Mouse (Mus musculus) layer of hippocampus, postnatal 36 days (tissue): Measurements from ENCODE around the gene Denr. TPM values are rescaled to one million over a fixed set of nuclear protein-coding genes. Genes with fewer than 3 reads are reported as not detected.

ENCODE experiments used
- DNase-seq, 2 experiments: peaks; one replicate each; pipeline ENCODE4 v3.0.0; 2022
- total RNA-seq, 2 experiments: library from RNA; stranded (reverse); gene quantifications; 2 replicates each; pipeline ENCODE4 v1.2.3; 2021

Gene Denr
- total RNA-seq, 2 experiments from 2014 or later = 60.2 to 67.8 TPM

DNA sequence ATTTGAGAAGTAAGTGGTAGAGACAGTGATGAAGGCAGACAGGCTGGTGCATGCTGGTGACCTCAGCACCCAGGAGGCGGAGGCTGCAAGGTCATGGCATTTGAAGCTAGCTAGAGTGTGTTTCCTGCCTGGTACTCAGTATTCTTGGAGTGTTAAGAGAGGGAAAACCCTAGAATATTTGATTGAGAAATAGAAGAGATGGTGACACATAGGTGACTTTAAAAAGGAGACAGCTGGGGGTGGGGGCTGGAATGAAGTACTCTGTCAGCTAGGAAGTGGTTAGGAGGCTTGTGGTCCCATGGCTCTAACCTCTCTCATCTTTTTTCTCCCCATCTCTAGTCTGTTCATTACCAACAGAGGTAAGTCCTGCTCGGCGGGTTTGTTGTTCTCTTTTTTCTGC lies 7.9 kb downstream of the Denr start:
- DNase-seq = no peak

DNA sequence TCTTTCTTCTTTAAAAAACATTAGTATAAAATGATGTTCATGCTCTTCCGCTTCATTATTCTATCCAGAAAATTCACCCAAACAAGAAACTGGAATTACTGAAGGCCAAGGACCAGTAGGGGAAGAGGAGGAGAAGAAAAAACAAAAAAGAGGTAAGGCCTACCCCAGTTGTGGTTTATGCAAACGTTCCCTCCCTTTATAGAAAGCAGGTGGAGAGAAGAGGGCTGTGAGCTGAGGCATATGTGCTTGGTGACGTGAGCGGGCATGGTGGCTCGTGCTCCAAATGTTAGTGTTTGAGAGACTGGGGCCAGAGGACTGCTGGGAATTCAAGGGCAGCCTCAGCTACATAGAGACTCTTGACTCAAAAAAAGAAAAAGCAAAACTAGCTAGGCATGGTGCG lies 15.1 kb downstream of the Denr start:
- DNase-seq = no peak

DNA sequence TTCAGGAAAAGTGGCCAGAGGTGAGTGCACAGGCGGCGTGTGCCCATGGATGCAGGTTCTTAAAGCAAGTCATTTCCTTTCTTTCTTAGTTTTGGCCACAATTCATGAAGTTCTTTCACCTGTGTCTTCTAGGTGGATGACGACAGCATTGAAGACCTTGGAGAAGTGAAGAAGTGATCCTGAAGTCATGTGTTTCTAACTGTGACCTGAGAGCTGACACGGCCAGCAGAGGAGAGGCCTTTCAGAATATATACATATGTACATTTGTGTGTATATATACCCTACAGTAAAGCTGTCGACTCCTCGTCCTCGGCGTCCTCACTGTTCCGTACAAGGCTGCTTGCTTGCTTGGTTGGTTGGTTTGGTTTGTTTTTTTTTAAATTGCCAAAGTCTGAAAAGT lies 20.1 kb downstream of the Denr start, which contains the start of gene Gm43518:
Gene Gm43518 (plus strand): TSS at position 301 of the 400 bp plus-strand sequence.
- no peak for DNase-seq

DNA sequence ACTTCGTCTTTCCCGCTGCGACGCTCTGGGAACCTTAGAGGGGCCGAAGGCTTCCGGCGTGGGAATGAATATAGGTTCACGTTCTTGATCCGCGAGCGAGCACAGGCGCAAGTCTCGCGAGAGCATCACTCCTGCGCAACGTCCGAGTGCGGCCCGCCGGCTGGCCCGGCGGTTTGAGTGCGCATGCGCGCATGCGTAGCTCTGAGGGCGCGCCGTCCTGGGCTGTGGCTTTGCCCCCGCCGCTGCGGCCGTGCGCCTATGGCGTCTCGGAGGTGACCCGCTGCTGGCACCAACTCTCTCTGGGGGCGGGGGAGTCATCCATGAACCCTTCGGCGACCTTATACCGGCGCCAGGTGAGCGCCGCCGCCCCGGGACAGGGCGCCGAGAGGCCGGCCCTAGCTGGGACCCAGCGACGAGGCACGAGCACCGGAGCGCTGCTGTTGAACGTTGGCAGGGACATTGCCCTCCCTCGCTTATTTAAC lies 23.6 kb downstream of the Denr start, which contains the start of gene Ccdc62:
Gene Ccdc62 (plus strand): TSS at position 172 of the 482 bp plus-strand sequence.
- peak; percentile 88 to 89 for DNase-seq

DNA sequence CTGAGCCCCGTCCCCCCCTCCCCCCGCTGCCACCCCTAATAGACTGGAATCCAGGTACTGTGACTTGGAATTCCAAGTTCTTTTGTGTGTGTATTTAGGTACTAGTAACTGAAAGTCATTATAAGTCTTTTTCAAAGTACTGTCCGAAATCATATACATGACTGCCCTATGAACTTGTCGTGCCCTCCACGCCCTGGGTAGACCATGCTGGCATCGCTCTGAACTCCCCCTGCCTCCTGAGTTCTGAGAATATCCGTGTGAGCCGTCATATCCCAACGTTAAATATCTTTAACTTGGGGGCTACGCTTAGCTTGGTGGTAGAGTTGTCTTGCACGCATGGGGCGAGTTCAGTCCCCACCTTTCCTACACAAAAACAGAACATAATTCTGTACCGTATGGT lies 24.2 kb downstream of the Denr start:
- no peak for DNase-seq

DNA sequence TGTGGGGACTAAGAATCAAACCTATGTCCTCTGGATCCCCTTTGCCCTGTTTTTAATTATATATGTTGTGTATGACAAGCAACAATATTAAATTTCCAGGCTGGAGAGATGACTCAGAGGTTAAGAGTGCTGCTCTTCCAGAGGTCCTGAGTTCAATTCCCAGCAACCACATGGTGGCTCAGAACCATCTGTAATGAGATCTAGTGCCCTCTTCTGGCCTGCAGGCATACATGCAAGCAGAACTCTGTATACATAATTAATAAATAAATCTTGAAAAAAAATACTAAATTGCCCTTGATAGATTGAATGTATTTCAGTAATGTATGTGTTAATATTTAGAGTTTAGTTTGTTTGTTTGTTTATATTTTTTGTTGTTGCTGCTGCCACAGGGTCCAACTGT lies 26.0 kb downstream of the Denr start:
- no peak for DNase-seq

DNA sequence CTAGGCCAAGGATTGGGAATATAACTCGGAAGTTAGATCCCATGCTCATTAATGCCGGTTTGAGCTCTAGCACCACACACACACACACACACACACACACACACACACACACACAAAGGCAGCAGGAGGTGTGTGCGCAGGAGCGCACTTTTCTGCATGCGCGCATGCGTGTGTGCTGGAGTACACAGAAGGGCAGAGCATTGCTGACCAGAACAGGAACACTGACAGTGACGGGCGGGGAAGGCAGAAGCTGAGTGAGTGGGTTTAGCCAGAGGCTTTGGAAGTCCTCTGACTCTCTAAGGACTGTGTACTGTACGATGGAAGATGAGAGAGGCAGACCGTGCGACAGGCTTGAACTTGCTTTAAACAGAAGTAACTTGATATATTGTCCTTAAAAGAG lies 26.6 kb downstream of the Denr start:
- no peak for DNase-seq

DNA sequence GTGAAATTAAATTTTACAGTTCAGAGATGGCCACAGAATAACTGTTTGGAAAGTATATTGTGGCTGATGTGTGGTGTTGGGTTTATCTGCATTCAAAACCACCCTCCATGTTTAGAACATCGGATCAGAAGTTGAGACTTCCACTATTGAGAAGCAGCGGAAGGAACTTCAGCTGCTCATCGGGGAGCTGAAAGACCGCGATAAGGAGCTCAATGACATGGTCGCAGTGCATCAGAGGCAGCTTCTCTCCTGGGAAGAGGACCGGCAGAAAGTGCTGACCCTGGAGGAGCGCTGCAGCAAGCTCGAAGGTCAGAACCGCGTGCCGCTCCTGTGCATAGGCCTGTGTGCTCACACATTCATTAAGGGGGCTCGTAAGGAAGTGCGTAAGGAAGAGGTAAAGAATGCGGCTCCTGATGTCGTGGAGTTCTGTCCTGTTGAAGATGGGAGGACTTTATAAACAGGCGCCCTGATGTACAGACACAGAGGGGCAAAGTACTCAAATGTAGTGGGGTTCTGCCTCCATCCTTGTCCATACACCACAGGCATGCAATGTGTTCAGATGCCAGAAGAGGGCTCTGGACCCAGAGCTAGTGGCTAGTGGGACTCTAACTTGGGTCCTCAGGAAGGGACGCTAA lies 27.1 kb downstream of the Denr start:
- no peak for DNase-seq

DNA sequence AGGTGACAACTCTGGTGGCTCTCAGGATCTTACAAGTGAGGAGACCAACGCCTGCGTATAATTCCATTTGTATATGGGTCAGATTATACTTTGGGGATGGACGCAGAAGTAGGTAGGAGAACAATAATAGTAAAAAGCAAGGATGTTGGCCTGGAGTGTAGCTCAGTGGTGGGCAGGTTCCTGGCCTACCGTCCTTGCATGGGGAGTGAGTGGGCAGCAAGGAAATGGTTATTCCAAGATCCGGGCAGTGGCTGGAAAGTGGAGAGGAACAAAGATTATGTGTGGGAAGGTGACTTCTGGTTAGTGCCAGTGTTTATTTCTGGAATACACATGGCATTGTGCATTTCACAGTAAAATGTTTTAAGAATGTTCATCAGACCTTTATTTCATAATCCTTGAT lies 29.0 kb downstream of the Denr start:
- no peak for DNase-seq

DNA sequence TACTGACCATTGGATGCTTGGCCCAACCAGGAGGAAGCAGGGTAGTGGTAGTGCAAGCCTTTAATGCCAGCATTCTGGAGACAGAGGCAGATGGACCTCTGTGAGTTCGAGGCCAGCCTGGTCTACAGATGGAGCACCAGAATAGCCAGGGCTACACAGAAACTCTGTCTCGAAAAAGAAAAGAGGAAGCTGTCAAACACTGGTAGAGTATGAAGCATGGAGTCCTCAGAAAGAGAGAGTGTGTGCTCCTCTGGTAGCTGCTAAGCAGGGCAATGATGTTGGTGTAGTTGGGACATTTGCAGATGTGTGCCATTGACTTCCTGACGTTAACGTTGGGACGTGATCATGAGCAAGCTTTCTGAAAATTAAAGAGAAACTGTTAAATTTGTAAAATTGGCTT lies 31.5 kb downstream of the Denr start:
- DNase-seq = no peak

DNA sequence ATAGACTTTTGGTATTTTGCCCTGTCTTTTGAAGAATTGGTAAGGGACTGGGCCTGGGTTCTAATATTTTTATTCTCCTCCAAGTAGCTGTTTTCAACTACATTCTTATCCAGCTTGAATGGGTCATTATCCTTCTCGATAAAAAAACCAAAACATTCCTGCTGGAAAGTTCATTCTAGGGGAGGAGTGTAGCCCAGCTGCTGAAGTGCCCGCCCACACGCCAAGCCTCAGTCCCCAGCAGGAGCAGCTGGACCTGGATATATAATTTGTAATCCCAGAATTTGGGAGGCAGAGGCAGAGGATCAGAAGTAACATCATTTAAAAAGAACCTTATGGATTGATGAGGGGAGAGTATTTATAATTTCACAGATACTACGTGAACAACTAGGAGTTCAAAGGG lies 39.6 kb downstream of the Denr start:
- no peak for DNase-seq

DNA sequence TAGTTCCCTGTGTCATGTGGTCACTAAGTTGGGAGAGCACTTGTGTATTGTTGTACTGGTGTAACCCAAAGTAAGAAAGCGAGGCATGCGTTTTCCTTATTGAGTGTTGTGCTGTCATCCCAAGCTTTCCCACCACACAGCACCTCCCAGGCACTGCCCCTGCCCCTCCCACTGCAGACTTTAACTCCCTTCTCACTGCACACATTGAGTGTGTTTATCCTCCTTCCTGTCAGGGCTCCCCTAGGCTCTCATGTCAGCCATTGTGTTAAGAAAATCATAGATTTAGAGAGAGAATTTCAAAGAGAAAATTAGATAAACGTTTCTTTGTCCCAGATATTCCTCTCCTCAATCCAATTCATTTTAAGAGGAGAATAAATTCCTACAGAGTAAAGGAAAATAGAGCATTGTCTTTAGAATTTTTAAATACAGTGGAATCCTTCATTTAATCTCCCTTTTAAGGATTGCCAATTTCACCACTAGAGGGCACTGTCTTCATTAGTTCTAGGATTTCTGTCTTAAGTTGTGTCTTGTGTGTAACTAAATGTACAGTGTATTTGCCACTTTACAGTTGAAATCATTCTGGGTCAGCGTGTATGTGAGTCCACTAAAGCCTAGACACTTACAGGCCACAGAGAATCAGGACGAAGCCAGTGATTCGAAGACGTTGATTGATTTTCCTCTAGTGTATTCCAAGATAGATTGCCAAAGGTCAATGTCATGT lies 40.2 kb downstream of the Denr start:
- no peak for DNase-seq

DNA sequence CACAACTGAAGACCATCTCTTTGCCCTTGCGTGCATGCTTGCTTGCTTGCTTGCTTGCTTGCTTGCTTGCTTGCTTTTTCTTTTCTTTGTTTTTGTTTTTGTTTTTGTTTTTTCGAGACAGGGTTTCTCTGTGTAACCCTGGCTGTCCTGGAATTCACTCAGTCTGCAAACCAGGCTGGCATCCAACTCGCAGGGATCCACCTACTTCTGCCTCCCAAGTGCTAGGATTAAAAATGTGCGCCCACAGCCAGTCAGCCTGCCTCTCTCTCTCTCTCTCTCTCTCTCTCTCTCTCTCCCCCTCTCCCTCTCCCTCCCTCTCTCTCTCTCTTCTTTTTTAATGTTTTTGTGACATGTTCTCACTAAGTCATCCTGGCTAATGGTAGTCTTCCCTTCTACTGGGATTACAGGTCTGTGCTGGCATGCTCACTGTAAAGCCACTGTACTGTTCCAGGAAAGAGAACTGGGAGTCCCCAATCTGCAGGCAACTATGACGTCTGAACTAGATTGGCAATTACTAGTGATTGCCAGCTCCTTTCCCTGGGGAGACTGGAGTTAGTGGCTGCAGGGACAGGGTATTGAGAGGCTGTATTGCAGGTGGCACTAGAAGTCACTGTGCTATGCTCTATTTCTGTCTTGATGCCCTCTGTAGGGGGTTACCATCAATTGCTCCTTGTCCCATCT lies 45.5 kb downstream of the Denr start:
- peak; percentile 32 to 48 for DNase-seq

DNA sequence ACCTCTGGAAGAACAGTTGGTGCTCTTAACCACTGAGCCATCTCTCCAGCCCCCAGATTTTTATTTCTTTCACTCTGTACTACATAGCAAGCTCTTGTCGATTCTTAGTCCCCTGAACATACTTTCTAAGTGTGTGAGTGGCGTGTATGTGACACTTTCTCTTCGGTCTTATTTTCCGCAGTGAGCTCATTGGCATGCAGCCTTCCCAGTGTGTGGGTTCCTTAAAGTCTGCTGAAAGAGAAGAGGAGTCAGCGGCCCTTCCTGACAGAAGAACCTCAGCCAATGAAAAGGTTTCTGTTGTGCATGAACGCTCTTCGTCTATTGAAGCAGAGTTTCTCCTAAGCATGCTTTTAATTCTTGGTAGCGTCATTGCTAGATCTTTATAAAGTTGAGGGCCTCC lies 50.2 kb downstream of the Denr start:
- DNase-seq = no peak

DNA sequence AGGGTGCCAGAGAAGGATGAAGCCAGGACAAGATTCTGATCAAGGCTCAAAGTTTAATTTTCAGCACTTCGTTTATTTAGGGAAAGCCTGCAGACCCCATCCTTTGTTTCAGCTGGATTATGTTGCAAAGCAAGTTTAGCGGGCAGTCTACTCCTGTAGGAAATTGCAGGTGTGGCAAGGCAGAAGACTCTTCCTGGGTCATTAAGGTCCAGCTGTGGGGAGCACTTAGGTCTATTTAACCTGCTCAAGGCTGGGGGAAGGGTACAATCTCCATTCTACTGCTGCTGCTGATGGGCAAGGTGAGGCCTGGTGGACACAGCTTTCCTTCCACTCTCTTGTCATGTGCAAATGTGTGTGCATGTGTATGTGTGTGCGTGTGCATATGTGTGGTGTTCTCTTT lies 52.0 kb downstream of the Denr start:
- no peak for DNase-seq

DNA sequence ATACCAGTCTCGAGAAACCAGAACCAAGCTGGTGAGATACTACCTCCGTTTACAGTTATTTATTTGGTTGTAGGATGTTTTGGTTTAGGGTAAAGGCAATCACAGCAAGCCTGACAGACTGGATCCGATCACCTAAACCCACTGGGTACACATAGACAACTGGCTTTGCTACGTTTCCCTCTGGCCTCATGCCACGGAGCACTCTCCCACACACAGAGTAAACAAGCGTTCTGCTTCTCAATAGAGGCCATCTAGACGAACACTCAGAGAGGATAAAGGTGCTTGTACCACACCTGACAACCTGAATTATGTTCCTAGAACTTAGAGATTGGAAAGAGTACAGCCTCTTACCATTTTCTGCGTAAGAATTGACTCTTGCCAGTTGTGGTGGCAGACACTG lies 53.2 kb downstream of the Denr start:
- no peak for DNase-seq

DNA sequence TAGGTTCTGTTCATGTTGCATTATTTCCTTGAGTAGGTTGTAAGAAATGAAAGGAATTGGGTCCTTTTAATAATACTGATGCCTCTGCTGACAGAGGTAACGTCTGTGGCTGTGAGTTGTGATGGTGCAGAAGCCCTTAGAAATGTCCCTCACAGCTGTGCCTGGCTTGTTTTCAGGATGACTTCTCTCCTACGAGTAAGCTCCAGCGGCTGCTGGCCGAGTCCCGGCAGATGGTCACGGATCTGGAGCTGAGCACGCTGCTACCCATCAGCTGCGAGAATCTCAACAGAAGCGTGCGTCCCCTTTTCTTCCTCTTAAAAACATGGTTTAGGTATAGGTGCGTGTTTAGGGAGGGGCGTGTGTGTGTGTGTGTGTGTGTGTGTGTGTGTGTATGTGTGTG lies 54.1 kb downstream of the Denr start:
- DNase-seq = no peak

DNA sequence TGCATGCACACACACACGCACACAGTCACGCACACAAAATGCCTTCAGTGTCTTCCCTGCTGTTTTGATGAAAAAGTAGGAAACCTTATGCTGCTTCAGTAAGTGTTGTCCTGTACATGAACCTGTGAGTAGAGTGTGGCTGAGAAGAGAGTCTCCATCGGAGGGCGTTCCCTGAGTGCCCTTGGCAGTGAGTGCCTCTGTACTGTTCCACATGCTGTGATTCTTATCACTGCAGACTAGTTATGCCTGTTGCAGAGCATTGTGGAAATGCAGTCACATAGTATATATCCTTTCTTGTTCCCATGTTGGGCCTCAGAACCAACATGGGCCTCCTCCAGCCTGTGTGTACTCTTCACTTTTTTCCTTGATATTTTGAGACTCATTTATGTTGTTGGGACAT lies 57.2 kb downstream of the Denr start:
- DNase-seq = no peak

DNA sequence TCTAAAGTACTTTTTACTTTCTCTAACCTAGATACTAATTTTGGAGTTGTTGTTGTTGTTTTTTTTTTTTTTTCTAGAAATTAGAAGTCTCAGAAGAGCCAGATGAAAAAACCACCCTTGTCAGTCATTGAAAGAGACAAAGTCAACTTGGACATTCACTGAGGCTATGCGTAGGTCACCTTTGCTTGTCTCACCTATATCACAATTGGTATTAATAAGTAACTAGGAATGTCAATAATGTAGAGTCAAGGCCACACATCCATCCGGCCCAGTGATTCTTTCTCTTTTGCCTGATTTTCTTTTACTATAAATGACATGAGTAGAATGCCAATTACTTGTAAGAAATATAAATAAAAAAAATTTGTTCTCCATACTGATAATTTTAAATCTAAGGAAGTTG lies 59.8 kb downstream of the Denr start:
- no peak for DNase-seq

DNA sequence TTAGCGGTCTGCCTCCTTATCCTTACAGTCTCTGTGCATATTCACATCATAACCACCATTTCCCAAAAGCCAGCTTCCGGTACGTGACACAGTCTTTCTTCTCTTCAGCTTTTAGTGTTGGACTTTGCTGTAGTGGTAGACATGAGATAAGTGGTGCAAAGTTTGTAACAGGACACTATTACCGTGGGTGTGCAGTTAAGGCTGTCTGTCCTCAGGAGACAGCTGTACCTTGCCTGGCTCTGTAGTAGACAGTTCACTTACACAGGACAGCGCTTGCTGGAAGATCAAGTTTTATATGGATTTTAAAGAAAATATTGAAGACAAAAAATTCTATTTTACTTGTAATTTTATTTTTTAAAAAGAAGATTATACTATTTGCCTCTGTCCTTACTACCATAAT lies 61.5 kb downstream of the Denr start:
- DNase-seq = no peak

DNA sequence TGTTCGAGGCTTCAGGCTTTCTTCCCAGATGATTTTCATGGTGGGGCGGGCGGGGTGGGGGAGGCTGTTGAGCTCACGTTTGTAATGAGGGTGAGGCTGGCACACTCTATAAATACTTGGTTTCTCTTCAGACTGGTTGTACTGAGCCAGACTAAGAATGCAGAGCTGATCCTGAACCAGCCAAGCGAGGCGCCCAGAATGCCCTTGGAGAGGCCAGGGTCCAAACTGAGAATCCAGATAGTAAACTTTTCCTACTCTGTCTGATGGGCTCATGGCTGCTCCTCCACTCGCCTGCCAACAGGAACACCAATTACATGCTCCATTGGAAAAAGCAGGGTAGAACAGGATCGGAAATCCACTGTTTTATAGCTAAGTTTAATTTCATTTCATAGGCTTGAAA lies 62.2 kb downstream of the Denr start:
- DNase-seq = no peak

DNA sequence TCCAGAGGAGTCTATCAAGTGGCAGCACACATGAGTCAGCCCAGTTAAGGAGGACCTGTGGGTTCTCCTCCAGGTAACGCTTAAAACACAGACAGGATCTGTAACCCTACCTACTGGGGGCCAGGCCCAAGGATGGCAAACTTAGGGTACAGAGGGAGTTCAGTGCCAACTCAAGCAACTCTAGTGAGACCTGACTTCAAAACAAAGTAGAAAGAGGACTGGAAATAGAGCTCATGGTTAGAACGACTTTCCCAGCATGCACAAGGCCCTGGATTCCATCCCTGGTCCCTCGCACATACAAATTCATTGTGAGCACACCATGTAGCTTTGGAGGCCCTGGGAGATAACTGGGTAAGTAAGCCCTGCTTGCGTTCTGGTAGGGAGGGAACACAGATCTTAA lies 63.6 kb downstream of the Denr start:
- DNase-seq = no peak

DNA sequence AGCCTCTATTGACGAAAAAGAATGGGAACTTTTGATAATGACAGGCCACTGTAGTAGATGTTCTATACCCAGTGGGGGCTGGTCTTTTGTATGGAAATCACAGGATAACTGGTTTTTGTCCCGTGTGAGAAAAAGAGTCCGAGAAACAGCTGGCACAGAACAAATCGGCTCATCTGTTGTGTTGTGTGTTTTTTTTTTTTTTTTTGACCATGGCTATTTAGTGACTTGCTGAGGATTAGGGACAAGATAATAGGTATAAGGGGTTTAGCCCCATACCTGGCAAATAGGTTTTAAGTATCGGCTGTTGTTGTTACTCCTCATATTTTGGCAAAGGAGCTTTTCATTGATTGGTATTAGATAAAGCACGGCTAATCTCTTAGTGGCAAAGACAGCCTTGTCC lies 65.5 kb downstream of the Denr start:
- no peak for DNase-seq
